Mouse (Mus musculus) stomach, embryonic 14.5 days (tissue): Measurements from ENCODE around the gene Cdkn2aipnl. TPM values are rescaled to one million over a fixed set of nuclear protein-coding genes. Genes with fewer than 3 reads are reported as not detected.
A peak's percentile ranks its signal among the peaks of the same experiment; 100 is the strongest.

ENCODE experiments used
- ATAC-seq: fragments of 200-750 bp; cut with Nextera tagmentation; 2 replicates; pipeline ENCODE4 v1.8.0; 2017; ENCODE audit warnings: low read depth, moderate TSS enrichment; ENCODE audit not compliant: insufficient number of reproducible peaks, insufficient read depth, low FRiP score
- H3K27ac ChIP-seq: fragments of 300-500 bp; sonication (generic); 2 replicates; pipeline ENCODE4 v1.5.1; 2014; ENCODE audit warnings: mild to moderate bottlenecking, low read length, moderate library complexity, mixed read lengths
- H3K27me3 ChIP-seq: fragments of 300-500 bp; sonication (generic); 2 replicates; pipeline ENCODE4 v1.6.1; 2014; ENCODE audit warnings: low read length, control low read depth, mixed read lengths; ENCODE audit not compliant: control insufficient read depth, insufficient read depth
- H3K36me3 ChIP-seq: fragments of 300-500 bp; sonication (generic); 2 replicates; pipeline ENCODE4 v1.6.1; 2014; ENCODE audit warnings: mild to moderate bottlenecking, control low read depth, low read length, moderate library complexity, mixed read lengths; ENCODE audit not compliant: control insufficient read depth, insufficient read depth
- H3K4me1 ChIP-seq: fragments of 300-500 bp; sonication (generic); 2 replicates; pipeline ENCODE4 v1.6.1; 2014; ENCODE audit warnings: low read length, control low read depth, mixed read lengths; ENCODE audit not compliant: control insufficient read depth, insufficient read depth
- H3K4me2 ChIP-seq: fragments of 300-500 bp; sonication (generic); replicated peaks from 2 replicates; pipeline ENCODE4 v1.6.1; 2014; ENCODE audit warnings: low read depth, low read length, control low read depth
- H3K4me3 ChIP-seq: fragments of 300-500 bp; sonication (generic); 2 replicates; pipeline ENCODE4 v1.5.1; 2014; ENCODE audit warnings: low read depth, low read length, control low read depth
- H3K9ac ChIP-seq: fragments of 300-500 bp; sonication (generic); replicated peaks from 2 replicates; pipeline ENCODE4 v1.6.1; 2014; ENCODE audit warnings: low read depth, mild to moderate bottlenecking, control low read depth, low read length, moderate library complexity, mixed read lengths
- H3K9me3 ChIP-seq: fragments of 300-500 bp; sonication (generic); 2 replicates; pipeline ENCODE4 v1.6.1; 2016; ENCODE audit warnings: low read depth, low read length, control low read depth; ENCODE audit not compliant: control insufficient read depth
- WGBS: fragments of 180-500 bp; shearing (Covaris S2); extraction: QIAGEN DNeasy Blood & Tissue Kit; methylation state at CpG from one replicate; pipeline ENCODE4 v1.1.7; 2014; 5-methylcytosine and 5-hydroxymethylcytosine counted together
- polyA plus RNA-seq: library from polyadenylated mRNA; unstranded; fragments of >200 nt; fragmentation: Nextera tagmentation; extraction: Ambion mirVana; gene quantifications from 2 replicates; pipeline ENCODE4 v1.2.1, GENCODE M21; 2014

The Cdkn2aipnl gene
- polyA plus RNA-seq, 1 experiment from 2014 or later: 86.8 TPM

DNA sequence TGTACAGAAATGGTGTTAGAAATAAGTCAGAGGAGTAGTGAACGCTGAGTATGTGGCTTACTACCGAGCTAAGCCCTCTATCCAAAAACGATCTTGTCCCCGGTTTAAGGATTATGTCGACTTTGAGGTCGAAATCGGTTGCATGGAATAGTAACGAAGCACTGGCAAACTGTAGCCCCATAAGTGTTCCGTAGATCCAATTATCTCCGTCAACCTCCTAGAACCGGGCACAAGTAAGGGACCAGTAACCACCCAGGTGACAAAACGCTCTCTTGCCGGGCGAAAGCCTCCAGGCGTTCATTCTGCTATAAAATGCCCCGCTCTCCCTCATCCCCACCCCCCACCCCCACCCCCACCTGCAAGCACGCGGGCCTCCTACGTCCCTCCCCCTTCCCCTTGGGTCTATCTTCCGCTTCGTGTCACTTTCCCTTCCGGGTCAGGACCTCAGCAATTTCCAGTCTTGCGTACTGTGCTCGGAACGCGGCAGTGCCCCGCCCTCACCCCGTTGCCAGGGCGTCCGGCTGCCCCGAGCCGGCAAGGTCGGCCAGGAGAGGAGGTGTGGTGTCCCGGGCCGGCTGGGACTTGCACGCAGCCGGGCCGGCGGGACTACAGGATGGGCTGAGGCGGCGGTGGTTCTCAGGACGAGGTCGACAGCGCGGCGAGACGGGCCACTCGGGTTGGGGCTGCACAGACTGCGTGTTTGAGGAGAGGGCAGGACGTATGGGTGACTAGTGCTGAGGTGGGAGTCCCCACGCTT, 36.5 kb downstream of the Cdkn2aipnl start, which contains the start of gene Cdkl3:
Gene Cdkl3, plus strand, starts transcription at position 450 of the 757 bp plus-strand sequence.
- peak within 1 kb of the TSS; percentile 73 for H3K9ac ChIP-seq
- H3K4me2 ChIP-seq: peak within 1 kb of the TSS; percentile 70
- peak within 1 kb of the TSS; percentile 79 for H3K4me3 ChIP-seq
- WGBS: under 1% methylated on average over 51 of the region's 51 CpGs
- H3K4me1 ChIP-seq: peaks cover 19% of the 10 kb centered on the region
- H3K36me3 ChIP-seq: no peaks in the 10 kb centered on the region
- peak; percentile 92 for ATAC-seq
- H3K27me3 ChIP-seq: no peaks in the 10 kb centered on the region
- no peaks in the 10 kb centered on the region for H3K9me3 ChIP-seq
- peak within 1 kb of the TSS; percentile 94 for H3K27ac ChIP-seq

DNA sequence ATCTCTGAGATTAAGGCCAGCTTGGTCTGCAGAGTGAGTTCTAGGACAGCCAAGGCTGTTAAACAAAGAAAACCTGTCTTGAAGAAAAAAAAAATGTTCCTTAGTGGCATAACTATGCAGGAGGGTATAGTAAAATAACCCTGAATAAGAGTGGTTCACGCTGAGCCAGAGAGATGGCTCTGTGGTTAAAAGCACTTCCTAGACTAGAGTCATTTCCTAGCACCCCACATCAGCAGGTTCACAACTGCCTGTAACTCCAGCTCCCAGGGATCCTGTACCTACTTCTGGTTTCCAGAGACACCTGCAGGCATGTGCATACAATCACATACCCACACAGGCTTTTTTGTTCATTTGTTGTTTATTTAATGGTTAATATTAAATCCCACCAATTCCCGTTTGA, 38.1 kb downstream of the Cdkn2aipnl start:
- no peak overlapping the region for H3K9ac ChIP-seq
- ATAC-seq: no peak
- H3K4me1 ChIP-seq: peaks cover 16% of the 10 kb centered on the region
- WGBS: 47% methylated on average over 2 of the region's 2 CpGs
- H3K27ac ChIP-seq: peak overlapping the region; percentile 36; the same call in 1 of the 2 replicates
- no peaks in the 10 kb centered on the region for H3K36me3 ChIP-seq
- H3K27me3 ChIP-seq: no peaks in the 10 kb centered on the region
- peak overlapping the region; percentile 20; the same call in 1 of the 2 replicates for H3K4me2 ChIP-seq
- H3K4me3 ChIP-seq: no peak overlapping the region
- no peaks in the 10 kb centered on the region for H3K9me3 ChIP-seq

DNA sequence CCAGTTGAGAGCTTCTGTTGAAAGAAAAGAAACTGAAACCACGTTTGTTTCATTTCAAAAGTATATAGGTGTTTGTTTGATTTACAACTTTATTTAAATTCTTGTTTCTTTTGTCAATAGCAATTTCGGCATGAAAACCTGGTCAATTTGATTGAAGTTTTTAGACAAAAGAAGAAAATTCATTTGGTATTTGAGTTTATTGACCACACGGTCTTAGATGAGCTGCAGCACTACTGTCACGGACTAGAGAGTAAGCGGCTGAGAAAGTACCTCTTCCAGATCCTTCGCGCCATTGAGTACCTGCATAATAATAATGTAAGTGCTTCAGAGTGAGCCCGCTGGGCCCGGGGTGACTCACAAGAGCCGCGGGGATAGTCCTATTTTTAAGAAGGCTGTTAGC, 43.5 kb downstream of the Cdkn2aipnl start:
- no peaks in the 10 kb centered on the region for H3K9me3 ChIP-seq
- no peaks in the 10 kb centered on the region for H3K36me3 ChIP-seq
- H3K4me2 ChIP-seq: no peak overlapping the region
- no peak for ATAC-seq
- 90% methylated on average over 11 of the region's 11 CpGs for WGBS
- H3K4me1 ChIP-seq: peaks cover 1% of the 10 kb centered on the region; the same call in 1 of the 2 replicates
- no peak overlapping the region for H3K27ac ChIP-seq
- no peak overlapping the region for H3K9ac ChIP-seq
- H3K27me3 ChIP-seq: no peaks in the 10 kb centered on the region
- no peak overlapping the region for H3K4me3 ChIP-seq

DNA sequence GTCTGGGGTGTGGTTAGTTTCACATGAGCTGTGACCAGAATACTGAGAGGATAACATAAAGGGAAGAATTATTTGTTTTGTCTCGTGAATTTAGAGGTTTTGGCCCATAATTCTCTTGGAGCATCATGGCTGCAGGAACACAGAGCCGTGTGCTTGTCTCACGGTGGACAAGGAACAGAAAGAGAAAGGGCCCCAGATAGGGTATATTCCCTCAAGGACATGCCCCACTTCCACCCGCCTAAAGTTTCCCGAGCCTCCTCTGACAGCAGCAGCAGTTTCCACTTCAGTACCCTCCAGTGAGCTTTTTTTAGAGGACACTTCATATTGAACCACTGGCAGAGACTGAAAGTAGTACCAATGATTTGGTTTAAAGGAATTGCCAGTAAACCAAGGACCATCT, 44.1 kb downstream of the Cdkn2aipnl start:
- no peak for ATAC-seq
- no peaks in the 10 kb centered on the region for H3K4me1 ChIP-seq
- 79% methylated on average over 5 of the region's 5 CpGs for WGBS
- H3K4me3 ChIP-seq: no peak overlapping the region
- H3K9me3 ChIP-seq: no peaks in the 10 kb centered on the region
- H3K4me2 ChIP-seq: no peak overlapping the region
- no peaks in the 10 kb centered on the region for H3K27me3 ChIP-seq
- H3K9ac ChIP-seq: no peak overlapping the region
- no peak overlapping the region for H3K27ac ChIP-seq
- H3K36me3 ChIP-seq: no peaks in the 10 kb centered on the region

DNA sequence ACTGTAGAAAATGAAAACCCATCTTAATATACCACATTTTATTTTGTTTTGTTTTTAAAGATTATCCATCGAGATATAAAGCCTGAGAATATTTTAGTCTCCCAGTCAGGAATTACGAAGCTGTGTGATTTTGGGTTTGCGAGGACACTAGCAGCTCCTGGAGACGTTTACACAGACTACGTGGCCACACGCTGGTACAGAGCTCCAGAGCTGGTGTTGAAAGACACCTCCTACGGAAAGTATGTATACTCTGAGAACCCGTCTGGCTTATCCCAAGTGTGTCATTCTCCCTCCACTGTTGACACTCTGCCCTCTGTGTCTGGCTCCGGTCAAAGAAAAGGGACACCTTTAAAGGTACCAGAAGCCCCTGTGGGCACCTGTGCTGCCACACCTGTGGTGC, 50.8 kb downstream of the Cdkn2aipnl start:
- Histone ChIP-seq H3K4me3 (no peak overlapping the region), H3K27ac (no peak overlapping the region), H3K27me3 (no peaks in the 10 kb centered on the region), H3K36me3 (no peaks in the 10 kb centered on the region), H3K9ac (no peak overlapping the region), H3K4me1 (no peaks in the 10 kb centered on the region), H3K9me3 (no peaks in the 10 kb centered on the region), H3K4me2 (no peak overlapping the region)
- ATAC-seq: no peak
- WGBS: 73% methylated on average over 9 of the region's 9 CpGs

Other genes starting within 250 kb of the Cdkn2aipnl start
- gene Sec24a, start 204.0 kb upstream of the Cdkn2aipnl start, polyA plus RNA-seq: 19.0 and 19.7 TPM in 2 replicates
- gene Sar1b, start 204.0 kb upstream of the Cdkn2aipnl start, polyA plus RNA-seq: 109 and 111 TPM in 2 replicates
- gene Jade2, start 110.0 kb upstream of the Cdkn2aipnl start, polyA plus RNA-seq: 1.5 and 1.8 TPM in 2 replicates
- 152 and 155 TPM in 2 replicates for gene Ube2b, start 33.1 kb downstream of the Cdkn2aipnl start, polyA plus RNA-seq
- 9.3 TPM in 2 replicates for gene Cdkl3, start 36.6 kb downstream of the Cdkn2aipnl start, polyA plus RNA-seq
- 88.3 and 91.0 TPM in 2 replicates for gene Ppp2ca, start 131.0 kb downstream of the Cdkn2aipnl start, polyA plus RNA-seq
- gene Olfr1373, start 177.9 kb downstream of the Cdkn2aipnl start, polyA plus RNA-seq: not detected in 2 replicates
- gene Olfr1371, start 246.3 kb downstream of the Cdkn2aipnl start, polyA plus RNA-seq: not detected in 2 replicates